Mouse (Mus musculus): Measurements from ENCODE around the gene Rapgef1. TPM values are rescaled to one million over a fixed set of nuclear protein-coding genes. Genes with fewer than 3 reads are reported as not detected.
"Not testable (repeated sequence)": the region's sequence is repeated elsewhere in the genome, so short reads cannot be mapped to it uniquely, and the experiment has no call there.

Rapgef1 gene
- total RNA-seq, 2 experiments from 2014 or later: 58.5 to 66.5 TPM

GRCm38 (mm10) chr2:29703104-29704081 lies 83.9 kb downstream of the Rapgef1 start:
- no peak for DNase-seq

- no peak for DNase-seq
Observed at GRCm38 (mm10) chr2:29705493-29705892, 86.0 kb downstream of the Rapgef1 start.

GRCm38 (mm10) chr2:29706726-29707620 lies 87.5 kb downstream of the Rapgef1 start:
- DNase-seq: no peak

DNA sequence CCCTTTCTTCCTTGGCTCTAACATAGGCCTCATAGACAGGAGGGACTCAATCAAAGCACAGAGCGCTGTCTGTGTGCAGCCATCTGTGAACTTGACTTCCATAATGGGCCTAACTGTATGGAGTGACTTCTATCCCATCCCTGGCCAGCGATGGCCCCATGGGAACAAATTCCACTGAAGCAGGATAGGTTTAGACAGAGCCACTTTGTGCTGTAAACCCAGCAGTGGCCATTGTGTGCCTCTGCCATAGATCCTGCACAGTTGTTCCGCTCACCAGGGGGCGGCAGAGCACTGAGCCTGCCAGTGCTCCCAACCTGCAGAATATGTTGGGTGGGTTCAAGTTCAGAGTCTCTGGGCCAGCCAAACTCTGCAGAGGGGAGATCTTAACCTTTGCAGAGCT lies 88.2 kb downstream of the Rapgef1 start:
- DNase-seq: peak; percentile 53

DNA sequence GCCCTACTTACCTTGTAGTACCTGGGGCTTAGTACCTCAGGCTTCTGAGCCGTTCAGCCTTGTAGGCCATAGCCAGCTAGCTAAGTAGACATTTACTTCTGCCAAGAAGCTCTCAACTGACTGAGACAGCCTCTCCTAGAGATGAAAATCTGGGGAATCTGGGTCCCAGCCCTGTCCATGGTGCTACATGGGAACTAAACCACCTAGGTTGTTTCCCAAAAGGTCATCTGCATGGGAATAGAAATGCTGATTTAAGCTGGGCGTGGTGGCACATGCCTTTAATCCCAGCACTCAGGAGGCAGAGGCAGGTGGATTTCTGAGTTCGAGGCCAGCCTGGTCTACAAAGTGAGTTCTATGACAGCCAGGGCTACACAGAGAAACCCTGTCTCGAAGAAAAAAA lies 88.7 kb downstream of the Rapgef1 start:
- not testable (repeated sequence) for DNase-seq

DNA sequence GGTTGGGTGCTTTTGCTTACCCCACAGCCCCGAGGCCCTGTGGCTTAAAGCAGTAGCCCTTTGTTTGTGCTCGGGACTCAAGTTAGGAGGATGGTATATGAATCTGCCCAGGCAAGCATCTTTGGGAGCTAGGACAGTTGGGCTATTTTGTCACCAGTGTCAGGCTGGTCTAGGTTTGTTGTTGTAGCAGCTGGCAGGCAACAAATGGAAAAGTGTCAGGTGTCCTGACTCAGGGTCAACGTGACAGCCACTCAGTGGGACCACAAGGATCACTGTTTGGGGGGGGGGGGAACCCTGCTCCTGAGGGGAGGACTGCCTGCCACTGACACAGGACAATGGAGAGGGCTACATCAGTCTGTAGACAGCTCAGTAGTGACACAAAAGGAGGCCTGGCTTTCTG lies 91.5 kb downstream of the Rapgef1 start:
- no peak for DNase-seq

DNA sequence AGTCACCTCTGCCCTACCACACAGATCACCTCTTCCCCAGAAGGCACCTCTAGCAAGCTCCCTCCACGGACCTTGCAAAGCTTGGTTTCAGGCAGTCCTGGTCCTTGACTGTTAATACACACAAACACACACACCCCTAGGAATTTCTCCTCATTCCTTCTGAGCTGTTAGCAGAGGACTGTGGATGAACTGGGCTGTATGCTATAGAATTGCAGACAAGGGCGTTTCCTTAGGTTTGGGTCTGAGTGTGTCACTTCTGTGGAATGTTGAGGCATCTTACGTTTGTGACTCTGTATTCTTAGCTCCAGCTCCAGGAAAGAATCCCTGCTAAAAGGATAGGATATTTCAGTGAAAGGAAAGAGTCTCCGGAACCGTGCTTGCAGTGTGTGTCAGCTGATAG lies 92.4 kb downstream of the Rapgef1 start:
- DNase-seq: no peak

- DNase-seq: no peak
Observed at GRCm38 (mm10) chr2:29713501-29713900, 94.0 kb downstream of the Rapgef1 start.

GRCm38 (mm10) chr2:29714127-29714526 lies 94.6 kb downstream of the Rapgef1 start:
- DNase-seq: no peak

GRCm38 (mm10) chr2:29716143-29716542 lies 96.6 kb downstream of the Rapgef1 start:
- no peak for DNase-seq

- DNase-seq: no peak
Observed at GRCm38 (mm10) chr2:29716691-29717090, 97.2 kb downstream of the Rapgef1 start.

- no peak for DNase-seq
Observed at GRCm38 (mm10) chr2:29718581-29718980, 99.1 kb downstream of the Rapgef1 start.

DNA sequence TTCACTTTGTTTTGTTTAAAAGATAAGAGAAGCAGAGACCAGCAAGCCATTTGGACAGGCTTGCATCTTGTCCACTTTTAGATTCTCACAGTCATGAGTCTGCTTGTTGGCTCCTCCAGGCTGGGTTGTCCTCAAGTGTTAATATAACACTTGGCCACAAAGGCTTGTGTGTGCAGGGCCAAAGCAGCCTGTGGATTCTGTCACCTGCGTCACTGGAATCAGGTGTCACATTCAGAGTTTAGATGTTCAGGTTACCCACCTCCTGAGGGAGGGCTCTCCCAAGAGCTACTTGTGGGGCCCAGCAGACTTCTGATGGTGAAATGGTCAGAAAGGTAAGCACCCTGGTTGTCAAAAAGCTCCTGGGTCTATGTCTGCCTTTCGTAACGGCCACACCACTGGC lies 103.6 kb downstream of the Rapgef1 start:
- DNase-seq: no peak

- no peak for DNase-seq
Observed at GRCm38 (mm10) chr2:29724664-29725365, 105.3 kb downstream of the Rapgef1 start.

- DNase-seq: no peak
Observed at GRCm38 (mm10) chr2:29729500-29729899, 110.0 kb downstream of the Rapgef1 start.

DNA sequence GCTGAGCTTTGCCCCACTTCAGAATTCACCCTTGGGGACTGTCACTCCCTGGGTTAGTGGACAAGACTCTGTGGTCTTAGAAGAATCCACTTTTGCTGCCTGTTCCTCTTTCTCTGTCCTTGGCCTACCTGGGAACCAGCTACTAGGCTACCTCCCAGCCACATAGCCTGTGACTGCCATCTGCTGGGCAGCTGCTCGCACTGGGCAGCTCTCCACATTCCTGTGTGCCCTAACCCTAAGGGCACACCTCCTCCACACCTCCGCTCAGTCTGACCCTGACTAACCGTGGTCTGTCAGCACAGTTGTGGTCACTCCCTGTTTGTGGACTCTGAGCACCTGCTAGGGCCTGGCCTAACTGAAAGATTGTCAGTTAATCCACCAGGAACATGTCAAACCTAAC lies 112.0 kb downstream of the Rapgef1 start:
- DNase-seq: peak; percentile 81

GRCm38 (mm10) chr2:29732559-29732958 lies 113.0 kb downstream of the Rapgef1 start:
- DNase-seq: no peak

DNA sequence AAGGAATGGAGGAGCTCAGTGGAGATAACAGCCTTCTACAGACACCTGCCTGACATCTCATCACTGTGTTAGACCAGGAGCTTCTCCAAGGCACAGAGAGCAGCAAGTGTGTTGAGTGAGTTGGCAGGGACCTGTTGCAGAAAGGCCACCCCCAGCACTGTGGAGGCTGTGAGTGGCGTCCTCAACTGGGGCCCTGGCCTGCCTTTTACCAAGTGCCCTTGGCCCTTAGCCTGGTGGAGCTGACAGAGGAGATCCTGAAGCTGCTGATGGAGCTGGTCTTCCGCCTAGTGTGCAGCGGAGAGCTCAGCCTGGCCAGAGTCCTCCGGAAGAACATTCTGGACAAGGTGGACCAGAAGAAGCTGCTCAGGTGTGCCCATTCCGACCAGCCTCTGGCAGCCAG lies 113.8 kb downstream of the Rapgef1 start:
- no peak for DNase-seq

- no peak for DNase-seq
Observed at GRCm38 (mm10) chr2:29735708-29736107, 116.2 kb downstream of the Rapgef1 start.

- DNase-seq: no peak
Observed at GRCm38 (mm10) chr2:29737209-29737925, 117.8 kb downstream of the Rapgef1 start.

DNA sequence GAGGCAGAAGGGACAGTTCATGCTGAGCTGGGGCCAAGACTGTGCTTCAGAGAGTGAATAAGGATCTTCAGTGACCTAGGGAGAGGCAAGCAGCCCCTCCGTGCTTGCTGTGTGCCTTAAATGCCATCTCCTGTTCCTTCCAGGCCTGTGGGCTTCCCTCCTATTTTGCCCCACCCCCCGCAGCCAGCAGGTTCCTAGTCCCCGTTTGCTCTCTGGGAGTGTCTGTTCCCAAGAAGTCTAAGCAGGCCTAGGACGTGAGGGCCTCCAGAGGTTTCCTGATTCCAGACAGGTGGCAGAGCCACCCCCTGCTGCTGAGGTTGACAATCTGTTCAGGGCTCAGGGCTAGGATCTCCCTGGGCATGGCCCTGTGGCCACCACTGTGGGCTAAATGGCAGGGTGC lies 119.3 kb downstream of the Rapgef1 start:
- no peak for DNase-seq

DNA sequence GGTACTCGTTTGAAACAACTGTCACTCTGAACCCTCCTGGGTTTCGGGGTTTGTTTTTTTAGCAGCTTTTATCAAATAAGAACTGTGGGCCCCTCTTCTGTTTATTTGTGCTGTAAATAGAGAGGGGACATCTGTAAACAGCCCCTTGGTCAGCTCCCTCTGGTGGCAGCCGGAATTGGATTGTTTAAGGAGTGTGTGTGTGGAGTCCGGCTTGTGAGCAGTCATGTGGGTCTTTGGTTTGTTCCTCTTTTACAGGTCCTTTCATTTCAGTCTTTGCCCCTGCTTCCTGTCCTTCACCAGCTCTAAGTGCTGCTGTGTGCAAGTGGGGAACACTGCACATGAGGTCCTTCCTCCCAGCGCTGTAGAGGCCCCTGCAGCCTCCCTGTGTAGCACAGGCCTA lies 119.8 kb downstream of the Rapgef1 start:
- no peak for DNase-seq

Data from adrenal gland, postnatal 10 days (tissue).